Comparison of ENCODE assay signal across 11 mouse cellular contexts in genomic region chr5:148942305-148942704, GRCm38 (mm10). TPM values are rescaled to one million over a fixed set of nuclear protein-coding genes. Genes with fewer than 3 reads are reported as not detected.
DNase-seq lines count a peak whose midpoint lies in the region; ATAC-seq and TF ChIP-seq lines count a peak whose summit lies in the region.
"Had no signal": no experiment of that assay in that cellular context is flagged by ENCODE, and none has a peak within 500 bp of the region (broad histone marks: within the 10 kb centered on the region; RNA-seq: fewer than 3 reads in every experiment).

No protein-coding gene starts in this region.

- WGBS in liver, postnatal 0 days (ENCODE audit: insufficient replicate concordance), result 89% methylated on average over 6 of the region's 6 CpGs

- no peak for ATAC-seq in CD4-positive, CD25-positive, alpha-beta regulatory T cell, adult 4 months
- no peak for ATAC-seq in liver, postnatal 0 days

- H3K27me3 ChIP-seq in ES-Bruce4 (ENCODE audit: control insufficient read depth, insufficient read depth, low read length, poor library complexity, severe bottlenecking), result no peaks in the 10 kb centered on the region
- H3K27me3 ChIP-seq in liver, postnatal 0 days (ENCODE audit: insufficient read depth, low read length), result no peaks in the 10 kb centered on the region
- H3K27me3 ChIP-seq: heart, embryonic 12.5 days; hindbrain, embryonic 15.5 days had no signal

- intact Hi-C loops in left cerebral cortex, adult 2 months (cut with DNase I), result no loop called here

- no peak overlapping the region for H3K27ac ChIP-seq in left cerebral cortex, adult 2 months
- no peak overlapping the region for H3K27ac ChIP-seq in ES-Bruce4 (ENCODE audit: insufficient read depth, low read length)
- no peak overlapping the region for H3K27ac ChIP-seq in liver, postnatal 0 days (ENCODE audit: low read depth)
- H3K27ac ChIP-seq: hindbrain, embryonic 15.5 days had no signal

- H3K9me3 ChIP-seq in ES-Bruce4 (replicated peaks; ENCODE audit: control insufficient read depth, insufficient read depth, low read length, poor library complexity, severe bottlenecking), result no peaks in the 10 kb centered on the region
- no peaks in the 10 kb centered on the region for H3K9me3 ChIP-seq in liver, postnatal 0 days (ENCODE audit: low read length)
- H3K9me3 ChIP-seq: hindbrain, embryonic 15.5 days had no signal

- H3K9ac ChIP-seq in ES-Bruce4 (ENCODE audit: low read depth, poor library complexity, severe bottlenecking), result no peak overlapping the region
- H3K9ac ChIP-seq in liver, postnatal 0 days (replicated peaks), result no peak overlapping the region
- H3K9ac ChIP-seq: heart, embryonic 12.5 days; hindbrain, embryonic 15.5 days had no signal

- H3K36me3 ChIP-seq in ES-Bruce4 (ENCODE audit: control insufficient read depth, insufficient read depth, low read length, poor library complexity, severe bottlenecking), result no peaks in the 10 kb centered on the region
- no peaks in the 10 kb centered on the region for H3K36me3 ChIP-seq in liver, postnatal 0 days (replicated peaks; ENCODE audit: insufficient read depth, low read length)
- H3K36me3 ChIP-seq: heart, embryonic 12.5 days; hindbrain, embryonic 15.5 days had no signal

- H3K4me1 ChIP-seq in ES-Bruce4 (ENCODE audit: control insufficient read depth, insufficient read depth, low read length), result no peaks in the 10 kb centered on the region
- peaks cover 2% of the 10 kb centered on the region; the same call in 1 of the 2 replicates for H3K4me1 ChIP-seq in liver, postnatal 0 days (ENCODE audit: insufficient read depth)

- TF ChIP-seq POLR2A in ES-Bruce4 (IDR thresholded peaks at IDR 0.05; ENCODE audit: insufficient read depth, low read length), result no peak

- TF ChIP-seq CTCF in left cerebral cortex, adult 2 months (IDR thresholded peaks at IDR 0.05), result peak; percentile 46
- peak; percentile 56 for TF ChIP-seq CTCF in ES-Bruce4 (IDR thresholded peaks at IDR 0.05; ENCODE audit: low read depth, low read length)
- TF ChIP-seq CTCF in liver, postnatal 0 days (IDR thresholded peaks at IDR 0.05; ENCODE audit: low read depth), result peak; percentile 64

- no peak overlapping the region for H3K4me2 ChIP-seq in liver, postnatal 0 days (ENCODE audit: low read depth, low read length)
- H3K4me2 ChIP-seq: heart, embryonic 12.5 days; hindbrain, embryonic 15.5 days had no signal

- TF ChIP-seq EP300 in ES-Bruce4 (IDR thresholded peaks at IDR 0.05; ENCODE audit: insufficient read depth, low read depth, low read length), result no peak
- no peak for TF ChIP-seq EP300 in liver, postnatal 0 days (IDR thresholded peaks at IDR 0.05; ENCODE audit: low read depth)

- no peak overlapping the region for H3K4me3 ChIP-seq in left cerebral cortex, adult 2 months
- no peak overlapping the region for H3K4me3 ChIP-seq in ES-Bruce4 (ENCODE audit: low read depth, low read length)
- H3K4me3 ChIP-seq in liver, postnatal 0 days (ENCODE audit: low read depth, low read length), result no peak overlapping the region
- H3K4me3 ChIP-seq: heart, embryonic 12.5 days; hindbrain, embryonic 15.5 days had no signal

- DNase-seq in CD4-positive, CD25-positive, alpha-beta regulatory T cell, adult 2 months (ENCODE audit: low read depth, low spot score), result peak; percentile 58
- no peak for DNase-seq in left cerebral cortex, adult 2 months (ENCODE audit: extremely low spot score in 1 of 2, low spot score in 2 of 2)
- DNase-seq in left cerebral cortex, adult 8-10 months (ENCODE audit: low spot score in 2 of 2), result no peak
- no peak for DNase-seq in liver, postnatal 0 days
- no peak for DNase-seq in MN1 (ENCODE audit: low spot score)
- no peak for DNase-seq in urinary bladder, postnatal 36 days (ENCODE audit: low spot score in 2 of 2)
- DNase-seq: kidney, postnatal 25 days had no signal

RNA-seq across cellular contexts. Expression of gene Katnal1, which starts 13.2 kb away (rescaled TPM):
- 1 to 10 TPM; 1.5 to 6.1 TPM for polyA plus RNA-seq in CD4-positive, CD25-positive, alpha-beta regulatory T cell, adult 4 months (2017; shearing (Covaris generic))
- 10 to 100 TPM; 76.6 to 78.1 TPM for total RNA-seq in left cerebral cortex, adult 2 months (2021)
- total RNA-seq in left cerebral cortex, adult 8-10 months (2022), result 10 to 100 TPM; 64.2 to 80.1 (median 70.7) TPM
- polyA plus RNA-seq in ES-Bruce4 (2011; ENCODE audit: insufficient read depth, insufficient read length, low read depth, missing spikeins), result 10.3 and 10.5 TPM in 2 replicates
- polyA plus RNA-seq in liver, postnatal 0 days (2015; fragmentation: Nextera tagmentation; extraction: Ambion mirVana), result 4.3 and 4.8 TPM in 2 replicates

RNA-seq across cellular contexts. Expression of gene Gm42791, which starts 52.6 kb away (rescaled TPM):
- polyA plus RNA-seq in CD4-positive, CD25-positive, alpha-beta regulatory T cell, adult 4 months (2017; shearing (Covaris generic)), result 1 to 10 TPM; 1.3 to 1.4 TPM
- total RNA-seq in left cerebral cortex, adult 2 months (2021), result 10 to 100 TPM; 34.0 to 39.1 TPM
- 10 to 100 TPM; 30.1 to 40.2 (median 34.9) TPM for total RNA-seq in left cerebral cortex, adult 8-10 months (2022)
- 1.9 and 4.8 TPM in 2 replicates for polyA plus RNA-seq in ES-Bruce4 (2011; ENCODE audit: insufficient read depth, insufficient read length, low read depth, missing spikeins)
- 0.42 TPM in 1 of 2 replicates, not detected in the other for polyA plus RNA-seq in liver, postnatal 0 days (2015; fragmentation: Nextera tagmentation; extraction: Ambion mirVana)
- polyA plus RNA-seq: heart, embryonic 12.5 days had no signal
